Mouse (Mus musculus) embryonic fibroblast, embryonic 13.5 days (primary cell): ENCODE results near the gene Tk1.

Experiments used
- CTCF ChIP-seq: IDR thresholded peaks from 2 replicates; pipeline ENCODE4 v1.5.1; 2011; ENCODE audit warnings: mild to moderate bottlenecking, control low read depth, low read length, moderate library complexity, borderline replicate concordance; ENCODE audit not compliant: insufficient read depth
- POLR2A ChIP-seq: IDR thresholded peaks from 2 replicates; pipeline ENCODE4 v1.6.1; 2011; ENCODE audit warnings: low read depth, mild to moderate bottlenecking, control low read depth, low read length, moderate library complexity

DNA sequence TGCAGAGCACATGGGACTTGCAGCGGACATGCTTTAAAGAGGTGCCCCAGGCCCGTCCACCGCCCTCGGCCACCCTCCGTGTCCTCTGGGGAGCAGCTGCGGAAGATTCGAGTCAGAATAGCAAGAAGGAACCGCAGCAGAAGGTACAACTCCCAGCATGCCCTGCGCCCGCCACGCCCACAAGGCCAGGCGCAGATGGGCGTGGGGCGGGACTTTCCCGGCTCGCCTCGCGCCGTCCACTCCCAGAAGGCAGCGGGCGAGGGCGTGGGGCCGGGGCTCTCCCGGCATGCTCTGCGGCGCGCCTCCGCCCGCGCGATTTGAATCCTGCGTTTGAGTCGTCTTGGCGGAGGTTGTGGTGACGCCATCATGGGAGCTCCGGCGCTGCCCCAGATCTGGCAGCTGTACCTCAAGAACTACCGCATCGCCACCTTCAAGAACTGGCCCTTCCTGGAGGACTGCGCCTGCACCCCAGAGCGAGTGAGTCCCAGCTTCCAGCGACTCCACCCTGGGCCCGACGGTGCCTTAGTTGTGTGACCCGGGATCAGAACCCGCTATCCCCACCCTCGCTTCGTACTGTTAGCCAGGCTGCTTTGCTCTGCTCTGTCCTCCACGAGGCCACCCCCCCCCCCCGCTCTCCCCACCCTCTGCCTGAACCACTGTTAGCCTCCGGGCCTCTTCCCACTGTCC, 23.2 kb upstream of the Tk1 start, which contains the start of gene Birc5:
- TF ChIP-seq CTCF (no peak), POLR2A (peak; percentile 94)
